Mouse (Mus musculus) liver, adult 2 months (tissue): ENCODE data around the gene Duoxa1. TPM values are rescaled to one million over a fixed set of nuclear protein-coding genes. Genes with fewer than 3 reads are reported as not detected.

ENCODE experiments used
- DNase-seq: peaks from one replicate; pipeline ENCODE4 v3.0.0-alpha.2; 2011; ENCODE audit warnings: low read depth, low spot score; ENCODE audit errors: extremely low read depth
- H3K27ac ChIP-seq: fragments of 200-500 bp; replicated peaks from 2 replicates; pipeline ENCODE4 v1.5.1; 2012; ENCODE audit warnings: low read depth, mild to moderate bottlenecking, control low read depth, inconsistent platforms, low read length; ENCODE audit not compliant: insufficient read depth
- H3K27me3 ChIP-seq: fragments of 200-500 bp; 2 replicates; pipeline ENCODE4 v1.6.1; 2012; ENCODE audit warnings: mild to moderate bottlenecking, moderate library complexity, low read length, inconsistent platforms; ENCODE audit not compliant: control insufficient read depth, insufficient read depth
- H3K36me3 ChIP-seq: fragments of 200-500 bp; 2 replicates; pipeline ENCODE4 v1.6.1; 2012; ENCODE audit warnings: low read length, inconsistent platforms; ENCODE audit not compliant: control insufficient read depth, insufficient read depth
- H3K4me1 ChIP-seq: fragments of 200-500 bp; 2 replicates; pipeline ENCODE4 v1.6.1; 2011; ENCODE audit warnings: low read length; ENCODE audit not compliant: control insufficient read depth, insufficient read depth
- H3K4me3 ChIP-seq: fragments of 200-500 bp; 2 replicates; pipeline ENCODE4 v1.5.1; 2011; ENCODE audit warnings: low read depth, mild to moderate bottlenecking, control low read depth, low read length, moderate library complexity; ENCODE audit not compliant: insufficient read depth
- H3K79me2 ChIP-seq: fragments of 200-500 bp; 2 replicates; pipeline ENCODE4 v1.6.1; 2012; ENCODE audit warnings: inconsistent platforms, mild to moderate bottlenecking, low read length, moderate library complexity; ENCODE audit not compliant: control insufficient read depth, insufficient read depth
- H3K9ac ChIP-seq: fragments of 200-500 bp; 2 replicates; pipeline ENCODE4 v1.6.1; 2012; ENCODE audit warnings: low read depth, mild to moderate bottlenecking, control low read depth, inconsistent platforms, low read length
- CTCF ChIP-seq: fragments of 200-500 bp; IDR thresholded peaks from 2 replicates; pipeline ENCODE4 v1.5.1; 2011; ENCODE audit warnings: low read depth, low read length, control low read depth
- POLR2A ChIP-seq: fragments of 200-500 bp; IDR thresholded peaks from 2 replicates; pipeline ENCODE4 v1.6.1; 2011; ENCODE audit warnings: low read length, control low read depth; ENCODE audit not compliant: insufficient read depth; ENCODE audit errors: extremely low read depth
- WGBS: fragments of 180-500 bp; shearing (Covaris S2); methylation state at CpG from one replicate; pipeline ENCODE4 v1.1.7; 2018; 5-methylcytosine and 5-hydroxymethylcytosine counted together
- polyA plus RNA-seq: library from polyadenylated mRNA; depleted of rRNA; stranded (reverse); fragments of >200 nt; gene quantifications from 2 replicates; pipeline ENCODE4 v1.2.3, GENCODE M21; 2012; rRNA removed
- total RNA-seq: library from RNA; depleted of rRNA; stranded (reverse); fragments of >200 nt; gene quantifications from 2 replicates; pipeline ENCODE4 v1.2.3, GENCODE M21; 2014; rRNA removed

The Duoxa1 gene
- total and polyA plus RNA-seq, 2 experiments = not detected

- Histone ChIP-seq H3K4me3 (no peak overlapping the region), H3K9ac (no peak overlapping the region), H3K27ac (no peak overlapping the region), H3K27me3 (no peaks in the 10 kb centered on the region), H3K4me1 (no peaks in the 10 kb centered on the region), H3K36me3 (no peaks in the 10 kb centered on the region), H3K79me2 (no peaks in the 10 kb centered on the region)
- TF ChIP-seq POLR2A = no peak
- TF ChIP-seq CTCF = no peak
- WGBS = 49% methylated on average over 9 of the region's 9 CpGs
- no peak for DNase-seq
These were observed 29.4 kb downstream of the Duoxa1 start for GRCm38 (mm10) chr2:122284091-122284490.

GRCm38 (mm10) chr2:122278769-122279168, 34.8 kb downstream of the Duoxa1 start:
- no peak for TF ChIP-seq CTCF
- TF ChIP-seq POLR2A = no peak
- H3K4me1 ChIP-seq = peaks cover 1% of the 10 kb centered on the region; the same call in 1 of the 2 replicates
- DNase-seq = peak; percentile 65
- H3K36me3 ChIP-seq = no peaks in the 10 kb centered on the region
- no peak overlapping the region for H3K9ac ChIP-seq
- WGBS = 23% methylated on average over 3 of the region's 3 CpGs
- no peaks in the 10 kb centered on the region for H3K79me2 ChIP-seq
- H3K27ac ChIP-seq = no peak overlapping the region
- H3K27me3 ChIP-seq = no peaks in the 10 kb centered on the region
- no peak overlapping the region for H3K4me3 ChIP-seq

- no peaks in the 10 kb centered on the region for H3K27me3 ChIP-seq
- H3K79me2 ChIP-seq = no peaks in the 10 kb centered on the region
- peak overlapping the region; percentile 43 for H3K27ac ChIP-seq
- peak; percentile 92 for DNase-seq
- no peak overlapping the region for H3K4me3 ChIP-seq
- TF ChIP-seq POLR2A (no peak), CTCF (peak; percentile 57)
- H3K4me1 ChIP-seq = no peaks in the 10 kb centered on the region
- 44% methylated on average over 7 of the region's 7 CpGs for WGBS
- peaks cover 38% of the 10 kb centered on the region for H3K36me3 ChIP-seq
- no peak overlapping the region for H3K9ac ChIP-seq
These were observed 46.9 kb downstream of the Duoxa1 start for GRCm38 (mm10) chr2:122266407-122267193.

DNA sequence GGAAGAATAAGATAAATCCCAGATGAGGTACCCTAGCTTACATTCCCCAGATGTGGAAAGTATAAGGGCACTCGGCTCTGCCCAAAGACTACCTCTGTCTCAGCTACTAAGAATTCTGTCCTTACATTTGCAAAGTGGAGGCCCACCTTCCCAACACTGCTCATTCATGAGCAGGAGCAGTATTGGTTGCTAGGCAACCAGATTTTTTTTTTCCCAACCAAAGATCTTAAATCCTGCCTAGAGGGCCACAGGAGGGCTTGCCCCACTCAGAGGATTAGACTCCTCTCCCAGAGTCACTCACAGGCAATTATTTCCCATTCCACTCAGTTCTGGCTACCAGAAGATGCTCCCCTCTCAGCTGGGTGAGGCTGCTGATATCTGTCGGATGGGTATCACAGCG, 48.8 kb downstream of the Duoxa1 start:
- no peak overlapping the region for H3K9ac ChIP-seq
- H3K27me3 ChIP-seq = no peaks in the 10 kb centered on the region
- H3K27ac ChIP-seq = no peak overlapping the region
- H3K36me3 ChIP-seq = peaks cover 57% of the 10 kb centered on the region
- 94% methylated on average over 3 of the region's 3 CpGs for WGBS
- H3K79me2 ChIP-seq = no peaks in the 10 kb centered on the region
- H3K4me1 ChIP-seq = no peaks in the 10 kb centered on the region
- no peak overlapping the region for H3K4me3 ChIP-seq
- no peak for DNase-seq
- TF ChIP-seq POLR2A = no peak
- TF ChIP-seq CTCF = no peak

DNA sequence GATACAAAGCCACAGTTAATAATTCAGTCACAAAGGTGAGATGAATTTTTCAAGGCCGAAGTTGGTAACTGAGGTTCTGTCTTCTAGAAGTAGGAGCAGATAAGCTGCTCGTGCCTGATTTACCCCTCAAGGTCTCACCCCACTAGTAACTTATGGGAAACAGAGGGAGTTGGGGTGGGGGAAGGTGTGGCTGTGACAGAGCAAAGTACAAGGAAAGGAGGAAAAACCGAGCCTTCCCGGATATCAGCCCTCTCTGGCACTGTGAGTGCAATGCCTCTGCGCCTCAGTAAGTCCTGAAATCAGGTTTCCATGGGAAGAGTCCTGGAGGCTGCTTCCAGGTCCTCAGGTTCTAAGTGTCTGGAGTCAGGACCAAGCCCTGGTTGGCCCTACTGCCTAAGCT, 52.8 kb downstream of the Duoxa1 start:
- no peaks in the 10 kb centered on the region for H3K27me3 ChIP-seq
- no peak overlapping the region for H3K4me3 ChIP-seq
- H3K9ac ChIP-seq = no peak overlapping the region
- 56% methylated on average over 5 of the region's 5 CpGs for WGBS
- no peaks in the 10 kb centered on the region for H3K79me2 ChIP-seq
- no peaks in the 10 kb centered on the region for H3K4me1 ChIP-seq
- peaks cover 96% of the 10 kb centered on the region for H3K36me3 ChIP-seq
- TF ChIP-seq POLR2A (no peak), CTCF (no peak)
- no peak overlapping the region for H3K27ac ChIP-seq
- peak; percentile 22 for DNase-seq

GRCm38 (mm10) chr2:122255997-122256396, 57.5 kb downstream of the Duoxa1 start:
- 95% methylated on average over 5 of the region's 5 CpGs for WGBS
- DNase-seq = peak; percentile 22
- Histone ChIP-seq H3K27me3 (no peaks in the 10 kb centered on the region), H3K4me1 (no peaks in the 10 kb centered on the region), H3K27ac (no peak overlapping the region), H3K79me2 (no peaks in the 10 kb centered on the region), H3K4me3 (no peak overlapping the region), H3K9ac (no peak overlapping the region), H3K36me3 (peaks cover 90% of the 10 kb centered on the region)
- TF ChIP-seq CTCF (no peak), POLR2A (no peak)

Other genes starting within 250 kb of the Duoxa1 start
- gene Spg11, start 195.3 kb downstream of the Duoxa1 start, total RNA-seq = 9.3 and 10.5 TPM in 2 replicates
- gene Spg11, start 195.3 kb downstream of the Duoxa1 start, polyA plus RNA-seq = 4.0 and 4.3 TPM in 2 replicates
- gene B2m, start 166.0 kb downstream of the Duoxa1 start, total RNA-seq = 1,301 and 1,615 TPM in 2 replicates
- gene B2m, start 166.0 kb downstream of the Duoxa1 start, polyA plus RNA-seq = 2,279 and 2,555 TPM in 2 replicates
- 0.09 and 0.13 TPM in 2 replicates for gene Trim69, start 153.0 kb downstream of the Duoxa1 start, total RNA-seq
- 0.07 TPM in 1 of 2 replicates, not detected in the other for gene Trim69, start 153.0 kb downstream of the Duoxa1 start, polyA plus RNA-seq
- 0.09 TPM in 1 of 2 replicates, not detected in the other for gene Patl2, start 127.5 kb downstream of the Duoxa1 start, total RNA-seq
- not detected in 2 replicates for gene Patl2, start 127.5 kb downstream of the Duoxa1 start, polyA plus RNA-seq
- gene Terb2, start 127.5 kb downstream of the Duoxa1 start, total RNA-seq = not detected in 2 replicates
- gene Terb2, start 127.5 kb downstream of the Duoxa1 start, polyA plus RNA-seq = not detected in 2 replicates
- 1,007 and 1,092 TPM in 2 replicates for gene Sord, start 79.0 kb downstream of the Duoxa1 start, total RNA-seq
- 365 and 586 TPM in 2 replicates for gene Sord, start 79.0 kb downstream of the Duoxa1 start, polyA plus RNA-seq
- gene Duox2, start 15.3 kb downstream of the Duoxa1 start, total RNA-seq = 0.07 TPM in 1 of 2 replicates, not detected in the other
- gene Duox2, start 15.3 kb downstream of the Duoxa1 start, polyA plus RNA-seq = 0.02 and 0.04 TPM in 2 replicates
- 0.09 TPM in 1 of 2 replicates, not detected in the other for gene Duoxa2, start 14.8 kb downstream of the Duoxa1 start, total RNA-seq
- gene Duoxa2, start 14.8 kb downstream of the Duoxa1 start, polyA plus RNA-seq = not detected in 2 replicates
- not detected in 2 replicates for gene Duox1, start 1.9 kb upstream of the Duoxa1 start, total RNA-seq
- gene Duox1, start 1.9 kb upstream of the Duoxa1 start, polyA plus RNA-seq = not detected in 2 replicates
- 6.6 and 6.7 TPM in 2 replicates for gene Shf, start 55.4 kb upstream of the Duoxa1 start, total RNA-seq
- gene Shf, start 55.4 kb upstream of the Duoxa1 start, polyA plus RNA-seq = 8.1 and 14.0 TPM in 2 replicates
- gene Slc28a2, start 112.7 kb upstream of the Duoxa1 start, total RNA-seq = 1.2 and 1.7 TPM in 2 replicates
- gene Slc28a2, start 112.7 kb upstream of the Duoxa1 start, polyA plus RNA-seq = 0.22 and 0.38 TPM in 2 replicates
- not detected in 2 replicates for gene Gm14085, start 171.2 kb upstream of the Duoxa1 start, total RNA-seq
- not detected in 2 replicates for gene Gm14085, start 171.2 kb upstream of the Duoxa1 start, polyA plus RNA-seq